Mouse (Mus musculus): ENCODE data around the gene Mmachc.

DNA sequence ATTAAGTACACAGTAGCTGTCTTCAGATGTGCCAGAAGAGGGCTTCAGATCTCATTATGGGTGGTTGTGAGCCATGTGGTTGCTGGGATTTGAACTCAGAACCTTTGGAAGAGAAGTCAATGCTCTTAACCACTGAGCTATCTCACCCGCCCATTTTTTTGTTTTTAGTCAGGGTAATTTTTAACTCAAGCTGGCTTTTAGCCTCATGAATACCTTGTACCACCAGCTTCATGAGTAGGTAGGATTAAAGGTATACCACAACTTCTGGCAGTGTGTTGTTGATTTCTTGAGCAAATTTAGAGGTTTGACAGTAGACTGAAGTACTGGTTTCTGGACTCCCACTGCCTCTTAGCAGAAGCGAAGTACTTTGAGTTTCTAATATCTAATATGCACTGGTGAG, 16.1 kb downstream of the Mmachc start:
- TF ChIP-seq POLR2A (IDR thresholded peaks at IDR 0.05; ENCODE audit: low read depth, low read length) (no peak), CTCF (IDR thresholded peaks at IDR 0.05; ENCODE audit: extremely low read depth, insufficient read depth, insufficient read length, insufficient replicate concordance) (no peak)
